In the genomic region with DNA sequence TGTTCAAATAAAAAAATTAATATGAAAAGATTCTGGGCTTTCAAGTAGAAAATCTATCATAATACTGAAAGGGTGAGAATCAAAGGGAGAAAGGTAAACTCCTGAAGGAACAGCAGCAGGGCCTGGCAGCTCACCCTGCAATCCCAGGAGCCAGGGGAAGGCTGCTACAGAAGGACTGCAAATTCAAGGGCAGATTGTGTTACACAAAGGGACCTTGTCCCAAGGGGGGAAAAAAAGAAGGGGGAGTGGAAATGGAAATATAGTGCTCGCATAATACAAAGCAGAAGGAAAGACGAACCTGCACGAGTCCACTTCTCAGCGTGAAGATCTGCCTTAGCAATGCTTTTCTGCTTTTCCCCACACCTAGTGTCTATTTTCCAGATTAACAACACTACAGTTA, we compare ENCODE assay signal across 31 mouse cellular contexts. TPM values are rescaled to one million over a fixed set of nuclear protein-coding genes. Genes with fewer than 3 reads are reported as not detected.
DNase-seq lines count a peak whose midpoint lies in the region; ATAC-seq and TF ChIP-seq lines count a peak whose summit lies in the region.
"Had no signal": no experiment of that assay in that cellular context is flagged by ENCODE, and none has a peak within 500 bp of the region (broad histone marks: within the 10 kb centered on the region; RNA-seq: fewer than 3 reads in every experiment).

No protein-coding gene starts in this region.

- no peaks in the 10 kb centered on the region for H3K9me3 ChIP-seq in embryonic facial prominence, embryonic 11.5 days (replicated peaks; ENCODE audit: control insufficient read depth, low read length)
- H3K9me3 ChIP-seq in embryonic facial prominence, embryonic 10.5 days, result no peaks in the 10 kb centered on the region
- H3K9me3 ChIP-seq in kidney, postnatal 0 days (replicated peaks; ENCODE audit: low read length), result no peaks in the 10 kb centered on the region
- H3K9me3 ChIP-seq in embryonic facial prominence, embryonic 12.5 days, result no peaks in the 10 kb centered on the region
- H3K9me3 ChIP-seq: forebrain, embryonic 10.5 days; G1E; hindbrain, embryonic 12.5 days; limb, embryonic 13.5 days; liver, embryonic 13.5 days; midbrain, embryonic 15.5 days; neural tube, embryonic 12.5 days had no signal

- no peaks in the 10 kb centered on the region for H3K4me1 ChIP-seq in embryonic facial prominence, embryonic 11.5 days (ENCODE audit: control insufficient read depth, insufficient read depth, low read length)
- peaks cover 54% of the 10 kb centered on the region for H3K4me1 ChIP-seq in embryonic facial prominence, embryonic 10.5 days
- no peaks in the 10 kb centered on the region for H3K4me1 ChIP-seq in kidney, postnatal 0 days (replicated peaks; ENCODE audit: insufficient read depth, low read length)
- H3K4me1 ChIP-seq in embryonic facial prominence, embryonic 12.5 days, result peaks cover 36% of the 10 kb centered on the region
- H3K4me1 ChIP-seq: liver, embryonic 13.5 days had no signal

- ATAC-seq in embryonic facial prominence, embryonic 11.5 days (replicated peaks; ENCODE audit: insufficient number of reproducible peaks, low FRiP score, low TSS enrichment, low read depth), result no peak
- ATAC-seq in kidney, postnatal 0 days (replicated peaks; ENCODE audit: low FRiP score, low read depth), result no peak
- ATAC-seq in embryonic facial prominence, embryonic 12.5 days (ENCODE audit: insufficient number of reproducible peaks, insufficient read depth, low FRiP score, low TSS enrichment), result no peak
- no peak for ATAC-seq in erythroid progenitor cell, adult 5-6 weeks (replicated peaks; ENCODE audit: low FRiP score, poor library complexity, severe bottlenecking)
- ATAC-seq: midbrain, embryonic 15.5 days; Patski had no signal

- no peak for TF ChIP-seq CTCF in kidney, postnatal 0 days (IDR thresholded peaks at IDR 0.05; ENCODE audit: low read depth)

- H3K27me3 ChIP-seq in embryonic facial prominence, embryonic 11.5 days (ENCODE audit: control insufficient read depth, insufficient read depth, low read length), result no peaks in the 10 kb centered on the region
- no peaks in the 10 kb centered on the region for H3K27me3 ChIP-seq in embryonic facial prominence, embryonic 10.5 days (replicated peaks; ENCODE audit: low read depth, poor library complexity, severe bottlenecking)
- no peaks in the 10 kb centered on the region for H3K27me3 ChIP-seq in kidney, postnatal 0 days (ENCODE audit: insufficient read depth, low read length)
- no peaks in the 10 kb centered on the region for H3K27me3 ChIP-seq in embryonic facial prominence, embryonic 12.5 days
- H3K27me3 ChIP-seq: CH12.LX; hindbrain, embryonic 12.5 days; limb, embryonic 13.5 days; liver, embryonic 13.5 days; midbrain, embryonic 15.5 days; neural tube, embryonic 12.5 days; Patski had no signal

- no peaks in the 10 kb centered on the region for H3K36me3 ChIP-seq in embryonic facial prominence, embryonic 11.5 days (replicated peaks; ENCODE audit: control insufficient read depth, insufficient read depth, low read depth, low read length)
- peaks cover 7% of the 10 kb centered on the region; the same call in 1 of the 2 replicates for H3K36me3 ChIP-seq in embryonic facial prominence, embryonic 10.5 days (replicated peaks)
- H3K36me3 ChIP-seq in kidney, postnatal 0 days (ENCODE audit: insufficient read depth, low read length), result no peaks in the 10 kb centered on the region
- no peaks in the 10 kb centered on the region for H3K36me3 ChIP-seq in embryonic facial prominence, embryonic 12.5 days
- H3K36me3 ChIP-seq: G1E; hindbrain, embryonic 12.5 days; limb, embryonic 13.5 days; liver, embryonic 13.5 days; midbrain, embryonic 15.5 days; neural tube, embryonic 12.5 days had no signal

- H3K9ac ChIP-seq in embryonic facial prominence, embryonic 11.5 days (replicated peaks; ENCODE audit: low read length), result no peak overlapping the region
- H3K9ac ChIP-seq in kidney, postnatal 0 days (ENCODE audit: low read depth, low read length), result no peak overlapping the region
- H3K9ac ChIP-seq in embryonic facial prominence, embryonic 12.5 days, result no peak overlapping the region
- H3K9ac ChIP-seq: hindbrain, embryonic 12.5 days; limb, embryonic 13.5 days; liver, embryonic 13.5 days; midbrain, embryonic 15.5 days; neural tube, embryonic 12.5 days had no signal

- H3K4me2 ChIP-seq in embryonic facial prominence, embryonic 11.5 days (ENCODE audit: low read depth, low read length), result no peak overlapping the region
- H3K4me2 ChIP-seq in kidney, postnatal 0 days (ENCODE audit: low read length), result no peak overlapping the region
- no peak overlapping the region for H3K4me2 ChIP-seq in embryonic facial prominence, embryonic 12.5 days (replicated peaks)
- H3K4me2 ChIP-seq: heart, embryonic 11.5 days; hindbrain, embryonic 12.5 days; limb, embryonic 13.5 days; liver, embryonic 13.5 days; midbrain, embryonic 15.5 days; neural tube, embryonic 12.5 days had no signal

- WGBS in embryonic facial prominence, embryonic 11.5 days, result 49% methylated on average over 4 of the region's 4 CpGs
- 50% methylated on average over 4 of the region's 4 CpGs for WGBS in embryonic facial prominence, embryonic 10.5 days
- 49% methylated on average over 4 of the region's 4 CpGs for WGBS in kidney, postnatal 0 days
- 28% methylated on average over 4 of the region's 4 CpGs for WGBS in embryonic facial prominence, embryonic 12.5 days

- H3K4me3 ChIP-seq in embryonic facial prominence, embryonic 11.5 days (ENCODE audit: low read depth, low read length), result no peak overlapping the region
- H3K4me3 ChIP-seq in embryonic facial prominence, embryonic 10.5 days, result no peak overlapping the region
- no peak overlapping the region for H3K4me3 ChIP-seq in kidney, postnatal 0 days (replicated peaks; ENCODE audit: low read depth, low read length)
- no peak overlapping the region for H3K4me3 ChIP-seq in embryonic facial prominence, embryonic 12.5 days
- H3K4me3 ChIP-seq: forebrain, embryonic 10.5 days; hindbrain, embryonic 12.5 days; limb, embryonic 13.5 days; liver, embryonic 13.5 days; midbrain, embryonic 15.5 days; neural tube, embryonic 12.5 days had no signal

- H3K27ac ChIP-seq in embryonic facial prominence, embryonic 11.5 days (replicated peaks; ENCODE audit: low read depth, low read length), result no peak overlapping the region
- H3K27ac ChIP-seq in embryonic facial prominence, embryonic 10.5 days (replicated peaks), result no peak overlapping the region
- H3K27ac ChIP-seq in kidney, postnatal 0 days, result 0 out of 2 replicates have a peak overlapping the region, but pooled peaks have one; percentile 1
- 0 out of 2 replicates have a peak overlapping the region, but pooled peaks have one; percentile 11 for H3K27ac ChIP-seq in embryonic facial prominence, embryonic 12.5 days
- H3K27ac ChIP-seq: forebrain, embryonic 10.5 days; hindbrain, embryonic 12.5 days; limb, embryonic 13.5 days; liver, embryonic 13.5 days; midbrain, embryonic 15.5 days; neural tube, embryonic 12.5 days had no signal

- peak; percentile 53 for DNase-seq in embryonic facial prominence, embryonic 11.5 days (ENCODE audit: low spot score)
- DNase-seq in embryonic facial prominence, embryonic 10.5 days (ENCODE audit: low spot score), result no peak
- no peak for DNase-seq in kidney, postnatal 0 days (ENCODE audit: low spot score)
- no peak for DNase-seq in kidney, adult 11 months
- DNase-seq in mesoderm, embryonic 11.5 days (ENCODE audit: low read depth, low spot score), result peak; percentile 42
- DNase-seq: adrenal gland, adult 8-10 months; B cell, adult 2 months; cerebellum, adult 9-10 months; gastrocnemius, postnatal 10 days; heart, adult 11 months; heart, postnatal 10 days; kidney, adult 18-20 months; kidney, postnatal 10 days; layer of hippocampus, postnatal 36 days; liver, embryonic 13.5 days; lung, adult 2 months; retina, postnatal 1 day; right cerebral cortex, postnatal 25 days; spleen, adult 18-20 months; thymus, postnatal 14 days had no signal

RNA-seq across cellular contexts. Expression of a gene that starts 21.1 kb away (rescaled TPM):
- 29.5 and 32.4 TPM in 2 replicates for polyA plus RNA-seq in embryonic facial prominence, embryonic 11.5 days (2014; fragmentation: Nextera tagmentation; extraction: Ambion mirVana)
- 30.4 and 30.6 TPM in 2 replicates for polyA plus RNA-seq in embryonic facial prominence, embryonic 10.5 days (2016; fragmentation: Nextera tagmentation; extraction: Ambion mirVana)
- 9.6 and 9.9 TPM in 2 replicates for polyA plus RNA-seq in kidney, postnatal 0 days (2015; fragmentation: Nextera tagmentation; extraction: Ambion mirVana)
- 36.5 and 36.8 TPM in 2 replicates for polyA plus RNA-seq in embryonic facial prominence, embryonic 12.5 days (2016; fragmentation: Nextera tagmentation; extraction: Ambion mirVana)
- 0.84 TPM in 1 of 2 replicates, not detected in the other for total RNA-seq in erythroid progenitor cell, adult 5-6 weeks (2015; ENCODE audit: low replicate concordance)
- 1.4 and 3.5 TPM in 2 replicates for total RNA-seq in erythroid progenitor cell, adult 5-6 weeks (2017; ENCODE audit: low replicate concordance)
- polyA plus RNA-seq: G1E had no signal

Comparison
In these comparisons a context has a peak if more than half of its experiments do, and no peak if none do; other contexts are left out.
1. DNase-seq: peak in embryonic facial prominence, embryonic 11.5 days (single experiment) and mesoderm, embryonic 11.5 days (single experiment); none in embryonic facial prominence, embryonic 10.5 days (single experiment), kidney, postnatal 0 days (single experiment) and kidney, adult 11 months (single experiment).
2. H3K27ac ChIP-seq: peak in kidney, postnatal 0 days (single experiment) and embryonic facial prominence, embryonic 12.5 days (single experiment); none in embryonic facial prominence, embryonic 11.5 days (single experiment) and embryonic facial prominence, embryonic 10.5 days (single experiment).